Mouse (Mus musculus): ENCODE results near the gene 2810459M11Rik.

DNA sequence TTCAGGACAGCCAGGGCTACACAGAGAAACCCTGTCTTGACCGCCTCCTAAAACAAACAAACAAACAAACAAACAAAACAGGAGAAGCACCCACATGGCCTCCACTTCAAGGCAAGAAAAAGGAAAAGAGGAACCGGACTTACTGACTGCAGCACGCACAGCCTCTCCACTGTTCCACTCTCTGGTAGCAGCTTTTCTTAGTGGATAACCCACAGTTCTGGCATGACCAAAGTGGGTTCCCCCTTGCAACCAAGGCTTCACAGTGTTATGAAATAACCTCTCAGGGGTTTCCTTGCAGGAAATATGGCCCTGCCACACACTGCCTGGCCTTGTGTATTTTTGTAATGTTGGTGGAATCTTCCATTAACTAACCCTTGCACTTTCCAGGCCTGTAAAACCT, 4.8 kb upstream of the 2810459M11Rik start:
- TF ChIP-seq CTCF (IDR thresholded peaks at IDR 0.05; ENCODE audit: low read depth, low read length) = no peak
- TF ChIP-seq POLR2A (IDR thresholded peaks at IDR 0.05; ENCODE audit: borderline replicate concordance, low read depth, low read length) = no peak

Measured in bone marrow macrophage, adult 2 months (primary cell).